Mouse (Mus musculus): ENCODE measurements around the gene Dmrtc1a. TPM values are rescaled to one million over a fixed set of nuclear protein-coding genes. Genes with fewer than 3 reads are reported as not detected.
"Not testable (repeated sequence)": the region's sequence is repeated elsewhere in the genome, so short reads cannot be mapped to it uniquely, and the experiment has no call there.

Gene Dmrtc1a
- total RNA-seq (2015; ENCODE audit: low replicate concordance) (not detected in 2 replicates), total RNA-seq (2017; ENCODE audit: low replicate concordance) (not detected in 2 replicates)

- not testable (repeated sequence) for ATAC-seq (replicated peaks; ENCODE audit: low FRiP score, poor library complexity, severe bottlenecking)
These were observed at the start of gene Dmrtc1a, which contains the start of gene 1700011M02Rik for GRCm38 (mm10) chrX:102908587-102908986. TSS of gene Dmrtc1a (minus strand) at chrX:102908687. TSS of gene 1700011M02Rik (plus strand) at chrX:102908905.

- ATAC-seq (replicated peaks; ENCODE audit: low FRiP score, poor library complexity, severe bottlenecking) = not testable (repeated sequence)
These were observed 41.6 kb upstream of the Dmrtc1a start for GRCm38 (mm10) chrX:102950136-102950535.

- no peak for ATAC-seq (replicated peaks; ENCODE audit: low FRiP score, poor library complexity, severe bottlenecking)
These were observed 28.3 kb upstream of the Dmrtc1a start for GRCm38 (mm10) chrX:102936743-102937142.

- ATAC-seq (replicated peaks; ENCODE audit: low FRiP score, poor library complexity, severe bottlenecking) = no peak
These were observed 25.9 kb upstream of the Dmrtc1a start for GRCm38 (mm10) chrX:102934395-102934764.

- no peak for ATAC-seq (replicated peaks; ENCODE audit: low FRiP score, poor library complexity, severe bottlenecking)
These were observed 25.3 kb upstream of the Dmrtc1a start for GRCm38 (mm10) chrX:102933571-102934394.

- ATAC-seq (replicated peaks; ENCODE audit: low FRiP score, poor library complexity, severe bottlenecking) = no peak
These were observed 24.6 kb upstream of the Dmrtc1a start for GRCm38 (mm10) chrX:102932992-102933570.

GRCm38 (mm10) chrX:102928072-102928471 lies 19.6 kb upstream of the Dmrtc1a start, which contains the start of gene 1700018G05Rik:
TSS of gene 1700018G05Rik (plus strand) at chrX:102928372.
- not testable (repeated sequence) for ATAC-seq (replicated peaks; ENCODE audit: low FRiP score, poor library complexity, severe bottlenecking)

GRCm38 (mm10) chrX:102926707-102927106 lies 18.2 kb upstream of the Dmrtc1a start:
- not testable (repeated sequence) for ATAC-seq (replicated peaks; ENCODE audit: low FRiP score, poor library complexity, severe bottlenecking)

- not testable (repeated sequence) for ATAC-seq (replicated peaks; ENCODE audit: low FRiP score, poor library complexity, severe bottlenecking)
These were observed 6.3 kb upstream of the Dmrtc1a start for GRCm38 (mm10) chrX:102914823-102915222.

- no peak for ATAC-seq (replicated peaks; ENCODE audit: low FRiP score, poor library complexity, severe bottlenecking)
These were observed 40.6 kb downstream of the Dmrtc1a start, which contains the start of gene 1700031F05Rik for GRCm38 (mm10) chrX:102867871-102868270. TSS of gene 1700031F05Rik (minus strand) at chrX:102867971.

- not testable (repeated sequence) for ATAC-seq (replicated peaks; ENCODE audit: low FRiP score, poor library complexity, severe bottlenecking)
These were observed 54.0 kb downstream of the Dmrtc1a start, which contains the start of gene Dmrtc1c2 for GRCm38 (mm10) chrX:102854516-102854915. TSS of gene Dmrtc1c2 (minus strand) at chrX:102854616.

Other genes with a start within 250 kb of the Dmrtc1a start
- gene Gm3880, start 221.7 kb downstream of the Dmrtc1a start, total RNA-seq (2015; ENCODE audit: low replicate concordance) = not detected in 2 replicates
- gene Gm3880, start 221.7 kb downstream of the Dmrtc1a start, total RNA-seq (2017; ENCODE audit: low replicate concordance) = not detected in 2 replicates
- gene Gm9112, start 201.1 kb downstream of the Dmrtc1a start, total RNA-seq (2015; ENCODE audit: low replicate concordance) = not detected in 2 replicates
- gene Gm9112, start 201.1 kb downstream of the Dmrtc1a start, total RNA-seq (2017; ENCODE audit: low replicate concordance) = not detected in 2 replicates
- gene Dmrtc1b, start 200.8 kb downstream of the Dmrtc1a start, total RNA-seq (2015; ENCODE audit: low replicate concordance) = not detected in 2 replicates
- gene Dmrtc1b, start 200.8 kb downstream of the Dmrtc1a start, total RNA-seq (2017; ENCODE audit: low replicate concordance) = not detected in 2 replicates
- not detected in 2 replicates for gene Dmrtc1c1, start 105.7 kb downstream of the Dmrtc1a start, total RNA-seq (2015; ENCODE audit: low replicate concordance)
- gene Dmrtc1c1, start 105.7 kb downstream of the Dmrtc1a start, total RNA-seq (2017; ENCODE audit: low replicate concordance) = not detected in 2 replicates
- gene Dmrtc1c2, start 54.1 kb downstream of the Dmrtc1a start, total RNA-seq (2015; ENCODE audit: low replicate concordance) = not detected in 2 replicates
- not detected in 2 replicates for gene Dmrtc1c2, start 54.1 kb downstream of the Dmrtc1a start, total RNA-seq (2017; ENCODE audit: low replicate concordance)
- not detected in 2 replicates for gene 1700031F05Rik, start 40.7 kb downstream of the Dmrtc1a start, total RNA-seq (2015; ENCODE audit: low replicate concordance)
- gene 1700031F05Rik, start 40.7 kb downstream of the Dmrtc1a start, total RNA-seq (2017; ENCODE audit: low replicate concordance) = not detected in 2 replicates
- gene 1700011M02Rik, start 218 bp upstream of the Dmrtc1a start, total RNA-seq (2015; ENCODE audit: low replicate concordance) = not detected in 2 replicates
- not detected in 2 replicates for gene 1700011M02Rik, start 218 bp upstream of the Dmrtc1a start, total RNA-seq (2017; ENCODE audit: low replicate concordance)
- gene 1700018G05Rik, start 19.7 kb upstream of the Dmrtc1a start, total RNA-seq (2015; ENCODE audit: low replicate concordance) = not detected in 2 replicates
- not detected in 2 replicates for gene 1700018G05Rik, start 19.7 kb upstream of the Dmrtc1a start, total RNA-seq (2017; ENCODE audit: low replicate concordance)